Mouse (Mus musculus) lung, postnatal 10 days (tissue): Measurements from ENCODE around the gene M6pr.

ENCODE experiments used
- DNase-seq: peaks from one replicate; pipeline ENCODE4 v3.0.0; 2021

Gene M6pr

DNA sequence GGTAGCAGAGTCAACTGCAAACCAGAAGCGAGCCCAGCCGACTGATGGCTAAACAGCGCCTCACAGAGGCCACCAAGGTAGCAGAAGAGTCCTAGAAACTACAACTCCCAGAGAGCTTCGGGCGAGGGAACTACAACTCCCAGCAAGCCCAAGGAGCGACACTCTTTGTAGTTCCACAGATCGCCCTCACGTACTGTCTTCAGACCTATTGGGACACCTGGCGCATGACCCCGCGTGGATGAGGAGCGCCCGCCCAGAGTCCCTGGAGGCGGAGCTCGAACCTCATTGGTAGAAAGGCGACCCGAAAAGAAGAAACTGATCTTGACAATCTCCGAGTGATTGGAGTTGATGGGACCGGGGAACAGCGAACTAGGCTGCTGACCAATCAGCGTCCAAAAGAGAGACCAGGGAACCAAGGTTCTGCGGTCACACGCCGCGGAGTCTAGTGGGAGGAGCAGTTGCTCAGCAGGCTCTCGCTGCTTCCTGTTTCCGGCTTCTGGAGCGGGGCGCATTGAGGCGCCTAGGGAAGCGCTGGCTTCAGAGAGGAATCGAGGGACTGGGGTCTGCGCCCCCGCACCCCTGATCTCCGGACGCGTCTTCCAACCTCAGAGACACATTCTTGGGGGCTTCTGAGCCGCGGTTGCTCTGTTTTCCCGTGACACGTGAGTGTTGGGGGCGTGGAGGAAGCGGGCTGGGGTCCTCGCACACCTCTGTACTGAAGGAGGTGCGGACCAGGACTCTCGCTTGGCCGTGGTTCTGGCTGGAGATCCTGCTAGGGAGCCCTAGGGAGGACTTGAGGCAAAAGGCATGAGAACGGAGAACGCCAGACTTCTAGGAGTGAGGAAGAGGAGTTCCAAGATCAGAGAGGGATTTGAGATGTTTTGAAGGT, at the start of gene M6pr:
Gene M6pr (plus strand): TSS at position 216 of the 889 bp plus-strand sequence.
- peak; percentile 97 for DNase-seq

DNA sequence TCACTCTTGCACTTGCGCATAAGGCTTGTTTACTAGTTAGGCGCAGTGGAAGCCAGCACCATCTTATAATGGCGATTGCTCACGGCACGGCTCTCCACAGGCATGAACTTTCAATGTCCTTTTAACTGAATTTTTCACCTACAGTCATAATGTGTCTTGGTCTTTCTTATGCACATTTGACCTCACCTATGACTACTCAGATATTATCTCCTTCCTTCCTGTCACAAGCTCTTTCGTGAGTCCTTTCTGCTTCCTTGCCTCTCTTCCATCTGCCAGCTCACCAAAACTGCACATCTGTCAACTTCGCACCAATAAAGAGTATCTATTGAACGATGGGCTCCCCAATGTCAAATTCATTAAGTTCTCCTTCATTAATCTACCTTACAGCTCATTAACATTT, 46.0 kb upstream of the M6pr start:
- DNase-seq = no peak

DNA sequence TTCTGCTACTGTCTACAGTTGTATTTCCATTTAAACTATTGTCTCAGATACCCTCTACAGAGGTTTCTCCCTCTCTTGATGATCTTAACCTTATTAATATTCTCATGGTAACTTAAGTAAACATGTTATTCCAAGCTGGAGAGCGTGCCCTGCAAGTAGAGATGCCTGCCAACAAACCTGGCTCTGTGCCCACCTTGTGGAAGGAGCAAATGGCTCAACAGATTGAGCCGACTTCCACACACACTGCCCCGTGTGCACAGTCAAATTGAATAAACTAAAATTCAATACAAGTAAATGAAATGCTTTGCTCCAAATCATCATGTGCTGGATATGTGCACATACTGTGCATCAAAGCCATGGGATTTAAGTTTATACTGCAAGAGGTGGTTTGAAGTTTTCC, 40.0 kb upstream of the M6pr start:
- DNase-seq = peak; percentile 61

DNA sequence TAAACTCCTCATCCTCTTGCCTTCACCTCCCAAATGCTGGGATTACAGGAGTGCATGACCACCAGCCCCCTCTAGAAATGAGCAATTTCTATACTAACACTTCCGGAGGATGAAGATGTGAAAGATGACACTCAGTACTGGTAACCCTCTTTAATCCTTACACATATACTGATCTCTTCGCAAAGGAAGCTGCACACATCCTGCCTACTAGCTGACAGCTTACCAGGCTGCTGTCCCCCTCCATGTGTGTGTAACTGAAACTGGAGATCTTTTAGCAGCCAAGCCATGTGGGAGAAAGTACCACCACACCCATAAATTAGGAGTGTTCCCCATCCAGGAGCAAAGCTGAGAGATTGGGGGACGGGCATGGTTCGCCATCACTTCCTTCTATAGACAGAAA, 39.4 kb upstream of the M6pr start:
- no peak for DNase-seq

DNA sequence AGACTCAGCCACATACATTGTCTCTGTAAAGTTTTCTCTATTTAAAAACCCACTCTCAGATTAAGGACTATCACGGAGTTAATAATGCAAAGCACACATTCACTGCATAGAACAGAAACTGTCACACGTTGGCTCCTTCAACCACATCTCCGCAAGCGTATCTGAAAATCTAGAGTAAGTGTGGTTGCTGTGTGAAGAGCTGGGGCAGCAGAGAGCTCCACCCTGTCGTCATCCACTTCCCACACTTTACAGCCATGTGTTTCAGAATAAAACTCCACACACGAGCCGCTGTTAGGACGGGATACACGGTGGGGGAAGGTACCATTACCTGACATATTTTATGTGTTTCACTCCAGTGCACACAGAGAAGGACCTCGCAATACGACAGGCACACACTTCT, 38.4 kb upstream of the M6pr start:
- DNase-seq = no peak

DNA sequence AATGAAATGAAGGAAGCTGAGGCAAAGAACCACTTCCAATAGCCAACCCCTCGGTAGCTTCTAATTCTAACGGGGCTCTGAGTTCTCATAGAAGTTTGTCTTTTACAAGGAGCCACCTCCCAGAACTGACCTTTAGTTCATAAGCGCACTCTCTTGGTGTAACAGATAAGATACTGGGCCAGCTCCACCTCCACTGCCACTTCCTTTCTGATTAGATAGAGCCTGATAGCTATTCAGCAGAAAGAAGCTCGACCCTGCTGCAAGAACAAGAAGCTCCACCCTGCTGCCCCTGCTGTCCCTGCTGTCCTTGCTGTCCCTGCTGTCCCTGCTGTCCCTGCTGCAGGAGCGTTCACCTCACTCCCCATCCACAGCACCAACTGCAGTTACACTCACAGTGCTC, 34.0 kb upstream of the M6pr start:
- no peak for DNase-seq

DNA sequence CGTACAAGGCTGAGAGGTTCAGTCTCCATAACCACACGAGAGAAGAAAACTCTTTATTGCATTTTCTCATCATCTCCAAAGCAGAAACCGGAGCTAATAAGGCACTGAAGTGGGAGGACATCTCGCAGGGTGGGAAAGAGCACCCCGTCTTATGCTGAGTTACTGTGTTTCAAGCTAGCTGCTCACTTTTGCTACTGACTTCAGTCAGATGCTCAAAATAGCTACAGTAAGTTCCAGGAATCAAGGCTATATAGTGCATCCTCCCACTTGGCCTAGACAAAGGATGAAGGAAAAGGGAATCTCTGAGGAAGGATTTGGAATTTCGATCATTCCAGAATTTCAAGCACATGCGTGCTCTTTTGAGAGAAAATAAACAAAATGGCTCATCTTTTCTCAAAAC, 32.0 kb upstream of the M6pr start:
- no peak for DNase-seq

DNA sequence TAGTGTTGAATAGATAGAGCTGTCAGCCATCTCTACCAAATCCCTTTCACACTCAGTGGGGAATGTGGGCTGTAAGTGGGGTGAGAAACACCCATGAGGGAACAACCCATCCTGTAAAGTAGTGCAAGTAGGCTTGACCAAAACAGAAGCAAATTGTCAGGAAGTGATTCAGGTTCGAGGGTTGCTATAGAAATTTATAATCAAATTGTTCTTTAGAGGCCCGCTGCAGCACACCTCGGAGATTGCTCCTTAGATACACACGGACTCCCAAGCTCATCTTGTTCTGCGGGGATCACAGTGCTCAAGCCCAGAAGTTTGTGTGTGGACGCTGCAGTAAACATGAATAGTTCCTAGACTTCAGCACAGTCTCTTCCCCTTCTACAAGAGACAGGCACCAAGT, 25.7 kb upstream of the M6pr start, which contains the start of gene Klrg1:
Gene Klrg1 (minus strand): TSS at position 101 of the 400 bp plus-strand sequence.
- DNase-seq = no peak

DNA sequence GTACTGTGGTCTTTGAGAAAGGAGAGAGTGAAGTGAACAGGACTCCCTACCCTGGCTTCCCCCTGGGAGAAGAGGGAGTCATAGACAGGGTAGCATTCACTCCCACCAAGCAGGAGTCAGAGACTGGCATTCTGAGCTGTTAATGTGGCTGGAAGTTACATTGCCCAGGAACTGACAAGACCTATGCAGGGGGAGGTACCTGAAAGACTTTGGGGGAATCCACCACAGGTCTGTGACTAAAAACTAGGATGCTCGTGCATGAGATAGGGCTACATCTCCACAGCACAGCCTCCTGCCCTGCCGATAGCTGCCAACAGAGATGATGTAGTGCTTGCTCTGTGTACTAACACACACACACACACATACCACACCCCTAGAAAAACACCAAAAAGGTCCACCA, 25.1 kb upstream of the M6pr start:
- DNase-seq = no peak

DNA sequence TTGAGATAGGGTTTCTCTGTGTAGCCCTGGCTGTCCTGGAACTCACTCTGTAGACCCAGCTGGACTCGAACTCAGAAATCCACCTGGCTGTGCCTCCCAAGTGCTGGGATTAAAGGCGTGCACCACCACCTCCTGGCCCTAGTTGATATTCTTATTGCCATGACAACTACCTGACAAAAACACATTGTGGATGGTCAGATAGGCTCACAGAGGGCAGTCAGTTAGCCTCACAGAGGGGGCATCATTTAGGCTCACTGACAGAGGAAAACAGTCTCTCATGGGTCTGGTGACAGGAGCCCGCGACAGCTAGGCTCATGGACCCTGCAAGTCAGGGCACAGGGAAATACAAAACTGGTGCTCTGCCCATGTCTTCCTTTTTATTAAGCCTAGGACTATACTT, 24.2 kb upstream of the M6pr start:
- DNase-seq = no peak

DNA sequence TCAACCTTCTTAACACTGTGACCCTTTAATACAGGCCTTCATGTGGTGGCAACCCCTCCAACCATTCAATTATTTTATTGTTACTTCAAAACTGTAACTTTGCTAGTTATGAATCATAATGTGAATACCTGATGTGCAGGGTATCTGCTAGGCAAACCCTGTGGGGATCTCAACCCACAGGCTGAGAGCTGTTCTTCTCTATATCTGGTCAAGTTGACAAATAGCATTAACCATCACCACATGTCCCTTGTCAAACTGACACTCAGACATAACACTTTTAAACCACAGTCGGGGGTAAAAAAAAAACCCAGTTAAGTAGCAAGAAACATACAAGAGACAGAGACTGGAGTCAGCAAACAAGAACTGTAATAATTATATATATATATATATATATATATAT, 23.7 kb upstream of the M6pr start:
- no peak for DNase-seq

DNA sequence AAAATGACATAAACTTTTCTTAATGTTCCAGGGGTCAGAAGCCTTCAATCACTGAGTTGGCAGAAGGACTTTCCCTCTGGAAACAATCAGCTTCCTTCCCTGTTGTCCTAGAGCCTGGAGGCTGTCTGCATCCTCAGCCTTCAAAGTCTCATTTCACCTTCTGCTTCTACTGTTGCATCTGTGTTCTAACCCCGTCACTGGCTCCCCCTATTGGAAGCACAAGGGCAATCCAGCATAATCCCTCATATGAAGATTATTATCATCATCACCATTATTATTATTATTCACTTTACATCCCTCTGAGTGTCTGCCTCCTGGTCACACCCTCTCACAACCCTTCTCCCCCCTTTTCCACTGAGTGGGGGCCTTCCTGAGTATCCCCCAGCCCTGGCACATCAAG, 20.3 kb upstream of the M6pr start:
- DNase-seq = no peak

DNA sequence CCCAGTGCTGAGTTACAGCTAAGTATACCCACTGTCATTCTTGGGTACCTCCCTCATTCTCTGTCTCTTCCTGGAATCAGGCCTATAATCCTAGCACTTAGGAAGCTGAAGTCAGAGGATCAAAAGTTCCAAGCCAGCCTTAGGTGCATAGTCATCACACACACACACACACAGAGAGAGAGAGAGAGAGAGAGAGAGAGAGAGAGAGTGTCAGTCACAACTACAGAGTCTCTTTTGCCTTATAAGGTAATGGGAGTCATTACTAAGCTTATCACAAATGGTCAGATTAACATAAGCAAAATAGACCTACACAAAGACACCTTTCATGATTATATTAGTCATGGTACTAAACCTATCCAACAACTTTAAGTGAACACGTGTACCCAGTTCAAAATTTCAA, 19.2 kb upstream of the M6pr start:
- no peak for DNase-seq

DNA sequence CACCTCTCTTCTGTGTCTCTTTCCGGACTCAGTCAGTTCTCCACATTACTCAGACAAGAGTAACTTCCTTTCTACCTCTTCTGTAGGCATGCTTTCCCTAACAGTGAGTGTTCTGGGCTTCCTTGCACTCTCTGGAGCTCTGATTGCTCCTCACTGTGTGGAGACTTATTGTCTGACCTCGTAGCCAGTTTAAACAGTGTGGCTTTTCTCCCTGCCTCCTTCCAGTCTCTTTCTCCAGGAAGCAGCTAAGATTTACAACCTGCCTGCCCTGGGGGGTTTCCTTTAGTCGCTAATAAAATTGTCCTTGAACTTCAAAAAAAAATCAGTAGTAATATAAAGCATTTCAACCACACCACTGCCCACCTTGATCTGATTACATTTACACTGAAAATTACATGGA, 18.3 kb upstream of the M6pr start:
- DNase-seq = no peak

DNA sequence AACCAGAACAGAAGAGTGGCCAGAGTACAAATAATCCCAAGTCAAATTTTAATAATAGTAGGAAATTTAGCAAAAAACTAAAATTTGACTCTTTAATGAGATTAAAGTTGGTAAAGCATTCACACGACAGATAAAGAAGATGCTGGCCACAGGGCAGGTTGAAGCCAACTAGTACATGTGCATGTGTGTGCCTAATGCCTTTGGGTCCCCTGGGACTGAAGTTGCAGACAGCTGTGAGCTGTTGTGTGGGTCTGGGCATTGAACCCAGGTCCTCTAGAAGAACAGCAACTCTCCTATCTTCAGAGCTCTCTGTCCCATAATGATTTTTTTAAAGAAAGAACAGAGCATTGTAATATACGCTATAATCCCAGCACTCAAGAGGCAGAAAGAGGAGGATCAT, 17.3 kb upstream of the M6pr start:
- no peak for DNase-seq

DNA sequence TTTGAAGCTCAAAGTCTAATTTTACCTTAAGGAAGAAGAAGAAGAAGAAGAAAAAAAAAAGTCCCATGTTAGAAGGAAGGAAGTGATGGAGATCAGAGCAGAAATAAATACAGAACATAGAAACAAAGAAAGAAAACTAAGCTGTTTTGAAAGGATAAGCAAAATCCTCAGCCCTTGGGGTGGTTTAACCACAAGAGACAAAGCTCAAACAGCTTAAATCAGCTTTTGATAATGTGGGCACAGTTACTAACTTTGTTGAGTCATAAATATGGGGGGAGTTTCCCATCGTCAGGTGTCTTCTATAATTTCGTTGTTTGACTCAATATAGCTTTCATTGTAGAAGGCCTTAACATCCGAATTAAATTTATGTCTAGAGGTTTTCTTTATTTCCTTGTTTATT, 16.8 kb upstream of the M6pr start:
- no peak for DNase-seq

DNA sequence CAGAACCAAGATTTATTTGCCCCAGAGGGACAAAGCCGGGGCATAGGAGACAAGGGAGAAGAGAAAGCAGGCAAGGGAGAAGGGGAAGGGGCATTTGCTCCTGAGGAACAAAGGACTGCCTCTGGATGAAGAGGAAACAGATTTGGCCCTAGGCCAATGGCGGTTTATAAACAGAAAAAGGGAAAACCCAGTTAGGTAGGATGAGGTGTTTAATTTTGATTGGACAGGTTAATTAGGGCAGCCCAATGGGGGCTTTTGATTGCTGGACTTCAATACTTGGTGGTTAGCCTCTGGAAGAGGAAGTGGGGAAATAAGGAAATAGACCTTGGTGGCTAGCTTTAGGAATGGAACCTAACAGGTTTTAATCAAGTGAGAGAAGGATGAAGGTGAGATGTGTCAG, 16.3 kb upstream of the M6pr start:
- DNase-seq = no peak

DNA sequence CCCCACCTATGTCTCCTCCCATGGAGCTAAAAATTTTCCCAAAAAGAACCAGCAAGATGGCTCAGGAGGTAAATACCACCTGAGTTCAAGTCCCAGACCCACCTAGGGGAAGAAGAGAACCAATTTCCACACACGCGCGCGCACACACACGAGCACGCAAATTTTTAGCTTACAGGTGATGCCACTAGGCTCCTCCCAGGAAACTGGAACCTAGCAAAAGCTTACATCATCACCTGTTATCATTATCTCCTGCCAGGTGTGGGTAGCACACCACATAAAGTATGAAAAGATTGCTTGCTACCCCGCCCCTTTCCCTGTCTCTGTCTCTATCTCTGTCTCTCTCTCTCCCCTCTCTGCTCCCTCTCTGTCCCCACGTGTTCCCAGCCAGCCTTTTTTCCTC, 15.4 kb upstream of the M6pr start:
- no peak for DNase-seq

DNA sequence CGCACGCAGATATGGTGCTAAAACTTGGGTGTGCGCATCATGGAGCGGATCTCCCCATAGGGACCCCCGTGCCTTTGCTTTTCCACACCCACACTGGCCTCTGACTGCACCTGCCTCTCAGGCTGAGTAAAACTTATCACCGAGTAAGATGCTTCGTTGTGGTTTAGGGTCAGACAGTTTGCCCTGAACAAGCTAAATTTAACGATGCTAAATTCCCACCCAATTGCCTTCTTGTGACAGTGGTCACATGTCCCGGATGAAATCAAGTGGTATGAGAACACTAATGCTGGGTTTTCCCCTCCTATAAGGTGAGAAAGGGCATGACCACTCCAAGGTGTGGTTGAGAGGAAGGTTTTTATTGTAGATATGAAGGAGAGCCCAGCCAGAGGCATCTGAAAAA, 14.7 kb upstream of the M6pr start:
- DNase-seq = no peak

DNA sequence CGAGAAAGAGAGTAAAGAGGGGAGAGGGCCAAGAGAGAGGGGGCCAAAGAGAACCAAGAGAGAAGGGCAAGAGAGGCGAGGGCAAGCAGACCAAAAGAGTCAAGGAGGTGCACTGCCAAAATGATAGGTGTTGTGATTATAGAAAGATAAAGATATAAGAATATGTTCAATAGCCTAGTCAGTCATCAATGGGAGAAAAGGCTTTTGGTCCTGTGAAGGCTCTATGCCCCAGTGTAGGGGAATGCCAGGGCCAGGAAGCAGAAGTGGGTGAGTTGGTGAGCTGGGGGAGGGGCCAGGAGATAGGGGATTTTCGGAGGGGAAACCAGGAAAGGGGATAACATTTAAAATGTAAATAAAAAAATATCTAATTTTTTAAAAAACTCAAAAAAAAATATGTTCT, 14.2 kb upstream of the M6pr start:
- DNase-seq = no peak

DNA sequence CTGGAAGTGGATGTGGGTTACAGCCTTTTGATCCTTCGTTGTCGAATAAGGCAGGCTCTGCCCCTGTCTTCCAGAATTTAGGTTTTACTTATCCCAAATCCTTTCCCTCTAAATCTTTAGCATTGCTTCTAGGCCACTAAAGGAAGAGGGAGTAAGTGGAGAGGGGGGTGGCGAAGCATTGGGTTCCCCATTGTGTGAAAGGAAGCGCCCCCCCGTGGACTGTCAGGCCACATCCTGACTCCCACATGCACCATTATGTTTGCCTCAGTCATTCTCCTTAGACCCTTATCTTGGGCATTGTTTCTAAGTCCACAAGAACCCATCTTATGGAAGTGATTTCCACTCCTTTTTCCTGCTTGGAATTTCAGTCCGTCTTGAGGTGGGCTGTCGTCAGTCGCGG, 13.3 kb upstream of the M6pr start:
- DNase-seq = no peak

DNA sequence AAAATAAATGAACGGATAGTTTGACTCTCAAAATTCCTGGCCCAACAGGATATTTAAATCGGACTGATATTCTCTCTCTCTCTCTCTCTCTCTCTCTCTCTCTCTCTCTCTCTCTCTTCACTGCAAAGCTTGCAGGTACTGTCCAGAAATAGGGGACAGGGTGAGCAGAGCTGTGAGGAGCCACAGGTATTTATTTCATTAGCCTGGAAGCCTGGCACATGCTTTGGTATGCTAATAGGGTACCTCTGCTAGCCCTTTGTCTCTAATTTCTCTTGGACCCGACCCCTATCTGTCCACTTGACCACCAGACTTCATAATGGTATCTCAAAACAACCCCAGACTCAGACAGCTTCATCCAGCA, 11.6 kb upstream of the M6pr start:
- no peak for DNase-seq

DNA sequence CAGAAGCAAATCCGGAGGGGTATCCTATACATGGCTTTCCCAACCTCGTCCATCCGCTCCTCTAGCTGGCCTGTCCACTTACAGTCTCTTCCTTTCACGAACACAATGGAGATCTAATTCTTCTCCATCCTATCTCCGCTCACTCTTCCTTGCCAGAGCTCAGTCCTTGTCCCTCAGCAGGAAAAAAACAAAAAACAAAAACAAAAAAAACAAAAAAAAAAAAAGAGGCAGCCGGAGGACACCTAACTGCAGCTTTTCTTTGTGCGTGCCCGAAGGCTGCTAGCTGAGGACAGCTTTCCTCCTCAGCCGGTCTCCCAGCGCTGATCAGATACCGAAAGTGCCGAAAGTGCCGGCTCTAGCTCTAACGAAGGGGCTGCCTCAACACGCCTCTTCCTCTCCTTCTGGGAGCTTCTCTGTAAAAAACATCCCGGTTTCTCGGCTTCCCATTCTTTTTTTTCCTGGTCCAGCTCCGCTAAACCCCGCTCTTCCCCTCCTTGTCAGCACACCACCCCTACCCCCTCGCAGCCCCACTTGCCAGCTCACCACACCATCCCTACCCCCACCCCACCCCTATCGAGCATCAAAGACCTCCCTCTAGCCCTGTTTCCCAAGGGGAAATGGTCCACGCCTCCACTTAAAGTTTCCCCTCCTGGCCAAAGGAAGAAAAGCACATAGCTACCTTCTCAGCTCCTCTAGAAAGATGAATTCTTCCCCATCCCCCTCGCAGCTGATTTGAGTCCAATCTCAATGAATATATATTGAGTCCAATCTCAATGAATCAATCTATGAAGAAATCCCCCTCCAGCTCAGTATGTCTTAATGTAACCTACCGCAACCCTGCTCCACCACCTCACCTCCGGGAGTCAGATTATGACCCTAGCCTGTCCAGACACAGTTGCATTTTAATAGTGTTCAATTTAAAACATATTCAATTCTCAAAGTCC, 11.0 kb upstream of the M6pr start:
- peak; percentile 29 for DNase-seq

DNA sequence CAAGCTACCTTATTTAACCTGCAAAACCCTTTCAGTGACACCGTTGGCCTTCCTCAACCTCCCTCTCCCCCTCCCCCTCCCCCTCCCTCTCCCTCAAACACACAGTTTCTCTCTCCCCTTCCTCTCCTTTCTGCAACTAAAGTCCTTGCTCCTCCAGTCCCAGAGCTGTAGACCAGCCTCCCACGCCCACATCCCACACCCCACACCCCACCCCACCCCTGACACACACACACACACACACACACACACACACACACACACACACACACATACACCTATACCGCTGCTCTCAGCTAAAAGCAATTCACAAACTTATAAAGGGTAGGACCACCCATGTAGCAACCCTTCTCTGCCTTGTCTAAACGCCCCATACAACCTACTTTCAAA, 10.3 kb upstream of the M6pr start:
- DNase-seq = no peak
